Mouse (Mus musculus) olfactory bulb, adult 2 months (tissue): Measurements from ENCODE around the gene Mmaa.

Source experiments
- CTCF ChIP-seq: fragments of 200-500 bp; IDR thresholded peaks from 2 replicates; pipeline ENCODE4 v1.5.1; 2012; ENCODE audit warnings: low read depth, mild to moderate bottlenecking, low read length, moderate library complexity; ENCODE audit not compliant: insufficient read depth
- POLR2A ChIP-seq: fragments of 200-500 bp; IDR thresholded peaks from 2 replicates; pipeline ENCODE4 v1.6.1; 2012; ENCODE audit warnings: mild to moderate bottlenecking, low read depth, low read length, moderate library complexity; ENCODE audit not compliant: insufficient read depth

- TF ChIP-seq POLR2A (no peak), CTCF (no peak)
Measured at GRCm38 (mm10) chr8:79243422-79243821, 51.3 kb downstream of the Mmaa start.
